Mouse (Mus musculus) erythroblast, embryonic 14.5 days (primary cell): Measurements from ENCODE around the gene Polr2h.
"Not testable (repeated sequence)": the region's sequence is repeated elsewhere in the genome, so short reads cannot be mapped to it uniquely, and the experiment has no call there.

ENCODE experiments used
- GATA1 ChIP-seq: IDR thresholded peaks from 2 replicates; pipeline ENCODE4 v1.6.1; 2012; ENCODE audit warnings: low read length, inconsistent platforms, mixed read lengths
- TAL1 ChIP-seq: IDR thresholded peaks from 3 replicates; pipeline ENCODE4 v1.6.1; 2012; ENCODE audit warnings: low read length, inconsistent platforms, mixed read lengths

DNA sequence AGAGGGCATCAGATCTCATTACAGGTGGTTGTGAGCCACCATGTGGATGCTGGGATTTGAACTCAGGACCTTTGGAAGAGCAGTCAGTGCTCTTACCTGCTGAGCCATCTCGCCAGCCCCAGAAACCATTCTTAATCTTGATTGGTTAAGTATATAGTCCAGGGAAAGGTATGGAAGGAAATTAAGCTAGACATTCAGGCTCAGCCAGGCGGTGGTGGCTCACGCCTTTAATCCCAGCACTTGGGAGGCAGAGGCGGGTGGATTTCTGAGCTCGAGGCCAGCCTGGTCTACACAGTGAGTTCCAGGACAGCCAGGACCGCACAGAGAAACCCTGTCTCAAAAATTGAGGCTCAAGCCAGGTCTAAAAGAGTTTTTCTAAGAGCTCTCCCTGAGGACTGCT is 49.5 kb upstream of the Polr2h start, which contains the start of gene Eif4g1:
- TF ChIP-seq GATA1, TAL1: not testable (repeated sequence)
